Mouse (Mus musculus): Measurements from ENCODE around the gene Slc9a8. TPM values are rescaled to one million over a fixed set of nuclear protein-coding genes. Genes with fewer than 3 reads are reported as not detected.

Gene Slc9a8
- polyA plus RNA-seq, 1 experiment from 2014 or later = 23.9 TPM

DNA sequence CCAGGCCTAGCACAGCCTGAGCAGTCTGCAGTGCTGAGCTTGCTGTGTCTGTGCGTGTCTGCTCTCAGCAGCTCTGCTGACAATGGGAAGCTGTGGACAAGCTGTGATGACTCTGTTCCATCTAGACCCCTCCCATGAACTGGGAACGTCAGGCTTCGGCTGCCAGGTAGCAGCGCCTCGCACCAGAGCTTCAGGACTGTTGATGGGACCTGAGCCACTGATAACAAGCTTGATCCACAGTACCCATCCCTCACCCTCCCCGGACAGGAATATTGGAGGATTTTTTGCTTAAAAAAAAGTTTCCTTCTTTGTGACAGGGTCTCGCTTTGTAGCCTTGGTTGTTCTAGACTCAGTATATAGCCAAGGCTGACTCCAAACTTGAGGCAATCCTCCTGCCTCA, 25.7 kb downstream of the Slc9a8 start:
- Histone ChIP-seq H3K4me2 (ENCODE audit: low read depth, low read length, severe bottlenecking) (no peak overlapping the region), H3K9ac (ENCODE audit: low read length) (no peak overlapping the region), H3K27ac (ENCODE audit: low read depth, low read length) (no peak overlapping the region), H3K27me3 (ENCODE audit: control insufficient read depth, insufficient read depth, low read length) (no peaks in the 10 kb centered on the region), H3K4me3 (ENCODE audit: low read depth, low read length) (no peak overlapping the region), H3K36me3 (ENCODE audit: control insufficient read depth, insufficient read depth, low read length) (no peaks in the 10 kb centered on the region; the same call in 1 of the 2 replicates), H3K4me1 (replicated peaks; ENCODE audit: control insufficient read depth, insufficient read depth, low read length) (no peaks in the 10 kb centered on the region), H3K9me3 (ENCODE audit: control insufficient read depth, low read length) (no peaks in the 10 kb centered on the region)
- no peak for DNase-seq (ENCODE audit: low spot score)
- 96% methylated on average over 7 of the region's 7 CpGs for WGBS
- ATAC-seq (replicated peaks; ENCODE audit: low FRiP score) = no peak

DNA sequence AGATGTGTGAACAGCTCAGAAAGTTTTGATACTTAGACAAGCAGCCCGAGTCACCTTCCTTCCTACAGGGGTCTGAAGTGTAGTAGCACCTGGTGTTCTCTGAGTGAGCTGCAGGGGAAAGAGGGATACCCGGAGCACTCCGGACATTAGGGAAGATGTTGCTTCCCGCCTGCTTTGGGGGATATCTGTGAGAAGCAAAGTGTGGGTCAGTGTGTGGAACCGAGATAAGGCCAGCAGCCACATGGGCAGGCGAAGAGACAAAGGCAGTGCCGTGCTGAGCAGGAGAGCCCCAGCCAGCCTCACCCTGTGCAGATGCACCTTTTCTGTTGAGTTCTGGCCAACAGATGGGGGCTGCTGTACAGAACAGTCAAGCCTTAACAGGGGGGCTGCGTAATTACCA, 26.1 kb downstream of the Slc9a8 start:
- Histone ChIP-seq H3K27me3 (ENCODE audit: control insufficient read depth, insufficient read depth, low read length) (no peaks in the 10 kb centered on the region), H3K27ac (ENCODE audit: low read depth, low read length) (no peak overlapping the region), H3K9me3 (ENCODE audit: control insufficient read depth, low read length) (no peaks in the 10 kb centered on the region), H3K36me3 (ENCODE audit: control insufficient read depth, insufficient read depth, low read length) (no peaks in the 10 kb centered on the region; the same call in 1 of the 2 replicates), H3K4me1 (replicated peaks; ENCODE audit: control insufficient read depth, insufficient read depth, low read length) (no peaks in the 10 kb centered on the region), H3K9ac (ENCODE audit: low read length) (no peak overlapping the region), H3K4me2 (ENCODE audit: low read depth, low read length, severe bottlenecking) (no peak overlapping the region), H3K4me3 (ENCODE audit: low read depth, low read length) (no peak overlapping the region)
- no peak for ATAC-seq (replicated peaks; ENCODE audit: low FRiP score)
- DNase-seq (ENCODE audit: low spot score) = no peak
- WGBS = 88% methylated on average over 8 of the region's 8 CpGs

DNA sequence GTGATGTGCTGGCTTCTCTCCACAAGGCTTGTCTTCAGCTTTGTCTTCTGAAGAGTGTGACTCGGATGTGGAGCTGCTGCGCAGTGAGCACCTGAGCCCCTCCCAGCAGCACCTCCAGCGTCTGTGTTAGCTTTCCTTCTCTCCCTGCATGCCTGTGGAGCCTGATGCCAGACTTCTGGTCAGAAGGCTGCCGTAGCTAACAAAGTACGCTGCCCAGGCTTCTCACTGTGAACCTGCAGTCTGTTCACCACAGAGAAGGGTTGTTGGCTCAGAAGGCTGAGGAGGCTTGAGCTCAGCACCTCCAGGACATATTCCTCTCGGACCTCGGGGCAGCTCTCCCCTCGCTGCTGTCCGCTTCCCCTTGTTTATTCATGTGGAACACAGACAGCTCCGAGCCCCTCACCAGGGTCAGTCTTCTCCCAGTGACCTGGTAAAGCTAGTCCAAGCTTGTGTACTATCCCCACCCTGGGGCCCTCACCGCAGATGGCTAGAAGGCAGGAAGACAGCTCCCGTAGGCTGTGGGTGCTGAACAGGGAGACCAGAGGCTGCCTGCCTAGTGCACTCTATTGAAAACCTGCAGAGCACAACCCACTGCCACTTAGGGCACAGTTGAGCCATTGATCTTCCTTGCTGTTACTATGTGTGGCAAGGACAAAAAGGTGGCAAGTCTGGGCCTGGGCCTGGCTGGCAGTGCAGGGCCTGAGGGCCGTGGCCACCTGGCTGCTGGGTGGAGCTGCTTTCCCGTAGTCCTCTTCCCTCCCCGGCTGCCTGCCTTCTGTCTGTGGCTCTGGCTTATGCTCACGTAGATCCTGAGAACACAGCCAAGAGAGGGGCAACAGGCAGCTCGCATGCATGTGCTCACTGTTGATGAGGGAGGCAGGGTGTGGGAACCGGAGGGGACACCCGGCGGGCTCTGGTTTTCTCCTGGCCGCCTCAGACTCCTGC, 28.1 kb downstream of the Slc9a8 start:
- Histone ChIP-seq H3K27ac (ENCODE audit: low read depth, low read length) (no peak overlapping the region), H3K27me3 (ENCODE audit: control insufficient read depth, insufficient read depth, low read length) (no peaks in the 10 kb centered on the region), H3K4me3 (ENCODE audit: low read depth, low read length) (no peak overlapping the region), H3K9ac (ENCODE audit: low read length) (no peak overlapping the region), H3K4me1 (replicated peaks; ENCODE audit: control insufficient read depth, insufficient read depth, low read length) (no peaks in the 10 kb centered on the region), H3K9me3 (ENCODE audit: control insufficient read depth, low read length) (no peaks in the 10 kb centered on the region), H3K36me3 (ENCODE audit: control insufficient read depth, insufficient read depth, low read length) (no peaks in the 10 kb centered on the region; the same call in 1 of the 2 replicates), H3K4me2 (ENCODE audit: low read depth, low read length, severe bottlenecking) (no peak overlapping the region)
- WGBS = 93% methylated on average over 21 of the region's 21 CpGs
- no peak for ATAC-seq (replicated peaks; ENCODE audit: low FRiP score)
- no peak for DNase-seq (ENCODE audit: low spot score)

DNA sequence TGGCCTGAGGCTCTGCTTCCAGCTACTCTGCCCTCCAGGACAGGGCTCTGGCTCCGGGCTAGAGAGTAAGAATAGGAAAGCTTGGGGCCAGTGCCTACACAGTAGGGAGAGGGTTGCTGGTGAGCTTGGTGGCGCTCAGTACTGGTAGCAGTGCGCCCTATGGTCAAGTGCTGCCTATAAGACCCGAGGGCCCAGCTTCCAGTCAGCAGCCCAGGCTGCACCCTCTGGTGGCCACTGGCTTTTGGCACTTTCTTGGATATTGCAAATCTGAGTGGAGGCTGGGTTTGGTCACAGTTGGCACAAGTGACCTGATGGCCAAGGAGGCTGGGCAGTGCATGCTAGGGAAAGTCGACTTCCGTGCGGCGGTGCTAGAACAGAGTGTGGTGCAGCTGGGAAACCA, 29.1 kb downstream of the Slc9a8 start:
- H3K9ac ChIP-seq (ENCODE audit: low read length) = no peak overlapping the region
- no peaks in the 10 kb centered on the region for H3K27me3 ChIP-seq (ENCODE audit: control insufficient read depth, insufficient read depth, low read length)
- DNase-seq (ENCODE audit: low spot score) = no peak
- H3K4me3 ChIP-seq (ENCODE audit: low read depth, low read length) = no peak overlapping the region
- H3K9me3 ChIP-seq (ENCODE audit: control insufficient read depth, low read length) = no peaks in the 10 kb centered on the region
- no peak overlapping the region for H3K27ac ChIP-seq (ENCODE audit: low read depth, low read length)
- WGBS = 95% methylated on average over 8 of the region's 8 CpGs
- H3K4me2 ChIP-seq (ENCODE audit: low read depth, low read length, severe bottlenecking) = no peak overlapping the region
- ATAC-seq (replicated peaks; ENCODE audit: low FRiP score) = no peak
- no peaks in the 10 kb centered on the region for H3K4me1 ChIP-seq (replicated peaks; ENCODE audit: control insufficient read depth, insufficient read depth, low read length)
- H3K36me3 ChIP-seq (ENCODE audit: control insufficient read depth, insufficient read depth, low read length) = no peaks in the 10 kb centered on the region; the same call in 1 of the 2 replicates

DNA sequence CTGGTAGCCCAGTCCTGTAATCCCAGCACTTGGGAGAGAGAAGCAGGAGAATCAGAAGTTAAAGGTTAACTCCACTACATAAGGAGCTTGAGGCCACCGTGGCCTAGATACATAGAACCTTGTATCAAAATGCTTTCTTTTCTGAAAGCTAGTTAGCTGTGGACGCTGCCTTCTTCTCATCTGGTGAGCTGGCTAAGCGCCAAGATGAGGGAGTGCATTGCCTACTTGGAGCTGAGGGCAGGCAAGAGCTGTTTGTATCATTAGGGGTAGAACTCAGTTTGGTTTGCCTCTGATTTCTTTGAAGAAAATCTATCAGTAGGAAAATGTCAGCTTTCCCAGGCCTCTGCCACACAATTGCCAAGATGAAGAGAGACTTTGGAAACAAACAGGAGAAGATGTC, 32.3 kb downstream of the Slc9a8 start:
- 94% methylated on average over 3 of the region's 3 CpGs for WGBS
- Histone ChIP-seq H3K9me3 (ENCODE audit: control insufficient read depth, low read length) (no peaks in the 10 kb centered on the region), H3K4me3 (ENCODE audit: low read depth, low read length) (no peak overlapping the region), H3K4me1 (replicated peaks; ENCODE audit: control insufficient read depth, insufficient read depth, low read length) (no peaks in the 10 kb centered on the region), H3K27me3 (ENCODE audit: control insufficient read depth, insufficient read depth, low read length) (no peaks in the 10 kb centered on the region), H3K36me3 (ENCODE audit: control insufficient read depth, insufficient read depth, low read length) (no peaks in the 10 kb centered on the region; the same call in 1 of the 2 replicates), H3K27ac (ENCODE audit: low read depth, low read length) (no peak overlapping the region), H3K9ac (ENCODE audit: low read length) (no peak overlapping the region), H3K4me2 (ENCODE audit: low read depth, low read length, severe bottlenecking) (no peak overlapping the region)
- no peak for ATAC-seq (replicated peaks; ENCODE audit: low FRiP score)
- DNase-seq (ENCODE audit: low spot score) = no peak

DNA sequence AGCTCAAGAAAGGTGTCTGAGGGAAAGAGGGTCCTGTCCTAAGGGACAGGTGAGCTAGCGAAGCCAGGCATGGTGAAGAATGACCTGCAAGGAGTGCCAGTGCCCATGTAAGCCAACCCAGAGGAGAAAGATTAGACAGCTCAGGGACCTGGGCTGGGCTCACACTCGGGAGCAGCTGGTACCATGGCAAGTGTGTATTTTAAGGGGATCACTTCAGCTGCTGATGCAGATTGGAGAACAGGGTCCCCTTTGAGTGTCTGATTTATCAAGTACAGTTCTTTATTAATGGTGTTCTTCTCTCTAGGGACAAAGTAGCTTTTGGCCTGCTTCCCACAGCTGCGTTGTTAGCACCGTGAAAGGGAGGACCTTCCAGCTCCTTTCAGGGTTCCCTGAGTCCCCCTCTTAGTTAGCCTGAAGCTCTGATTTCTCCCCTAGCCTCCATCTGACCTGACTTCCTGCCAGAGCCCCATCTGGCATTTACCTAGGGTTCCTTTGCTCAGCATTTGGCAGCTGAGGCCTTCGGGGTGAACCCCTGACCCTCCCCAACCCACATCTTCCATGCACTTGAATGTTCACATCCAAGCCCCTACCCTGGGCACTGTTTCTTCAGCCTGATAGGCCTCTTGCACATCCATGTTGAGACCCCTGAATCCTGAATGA, 35.0 kb downstream of the Slc9a8 start:
- no peak overlapping the region for H3K9ac ChIP-seq (ENCODE audit: low read length)
- WGBS = 94% methylated on average over 5 of the region's 5 CpGs
- H3K4me1 ChIP-seq (replicated peaks; ENCODE audit: control insufficient read depth, insufficient read depth, low read length) = no peaks in the 10 kb centered on the region
- DNase-seq (ENCODE audit: low spot score) (no peak), ATAC-seq (replicated peaks; ENCODE audit: low FRiP score) (no peak)
- H3K9me3 ChIP-seq (ENCODE audit: control insufficient read depth, low read length) = no peaks in the 10 kb centered on the region
- no peak overlapping the region for H3K4me2 ChIP-seq (ENCODE audit: low read depth, low read length, severe bottlenecking)
- no peak overlapping the region for H3K27ac ChIP-seq (ENCODE audit: low read depth, low read length)
- no peaks in the 10 kb centered on the region for H3K27me3 ChIP-seq (ENCODE audit: control insufficient read depth, insufficient read depth, low read length)
- H3K36me3 ChIP-seq (ENCODE audit: control insufficient read depth, insufficient read depth, low read length) = no peaks in the 10 kb centered on the region; the same call in 1 of the 2 replicates
- H3K4me3 ChIP-seq (ENCODE audit: low read depth, low read length) = no peak overlapping the region

DNA sequence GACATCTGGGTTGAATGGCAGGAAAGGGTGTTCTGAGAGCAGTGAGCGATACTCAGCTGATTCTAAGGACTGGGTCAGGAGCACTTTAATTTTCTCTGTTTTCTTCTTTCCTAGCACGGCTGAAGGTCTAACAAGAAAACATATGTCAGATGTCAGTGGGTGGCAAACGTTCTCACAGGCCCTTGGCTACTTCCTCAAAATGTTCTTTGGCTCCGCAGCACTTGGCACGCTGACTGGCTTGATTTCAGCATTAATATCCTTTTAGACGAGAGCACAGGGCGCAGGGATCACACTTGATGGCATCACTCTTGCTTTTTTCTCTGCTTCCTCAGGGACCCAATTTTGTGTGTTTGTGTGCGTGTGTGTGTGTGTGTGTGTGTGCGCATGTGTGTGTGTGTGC, 35.7 kb downstream of the Slc9a8 start:
- no peak overlapping the region for H3K4me2 ChIP-seq (ENCODE audit: low read depth, low read length, severe bottlenecking)
- H3K27me3 ChIP-seq (ENCODE audit: control insufficient read depth, insufficient read depth, low read length) = no peaks in the 10 kb centered on the region
- no peak overlapping the region for H3K27ac ChIP-seq (ENCODE audit: low read depth, low read length)
- ATAC-seq (replicated peaks; ENCODE audit: low FRiP score) (no peak), DNase-seq (ENCODE audit: low spot score) (no peak)
- WGBS = 94% methylated on average over 9 of the region's 9 CpGs
- no peak overlapping the region for H3K9ac ChIP-seq (ENCODE audit: low read length)
- no peaks in the 10 kb centered on the region; the same call in 1 of the 2 replicates for H3K36me3 ChIP-seq (ENCODE audit: control insufficient read depth, insufficient read depth, low read length)
- H3K9me3 ChIP-seq (ENCODE audit: control insufficient read depth, low read length) = no peaks in the 10 kb centered on the region
- no peak overlapping the region for H3K4me3 ChIP-seq (ENCODE audit: low read depth, low read length)
- H3K4me1 ChIP-seq (replicated peaks; ENCODE audit: control insufficient read depth, insufficient read depth, low read length) = no peaks in the 10 kb centered on the region

DNA sequence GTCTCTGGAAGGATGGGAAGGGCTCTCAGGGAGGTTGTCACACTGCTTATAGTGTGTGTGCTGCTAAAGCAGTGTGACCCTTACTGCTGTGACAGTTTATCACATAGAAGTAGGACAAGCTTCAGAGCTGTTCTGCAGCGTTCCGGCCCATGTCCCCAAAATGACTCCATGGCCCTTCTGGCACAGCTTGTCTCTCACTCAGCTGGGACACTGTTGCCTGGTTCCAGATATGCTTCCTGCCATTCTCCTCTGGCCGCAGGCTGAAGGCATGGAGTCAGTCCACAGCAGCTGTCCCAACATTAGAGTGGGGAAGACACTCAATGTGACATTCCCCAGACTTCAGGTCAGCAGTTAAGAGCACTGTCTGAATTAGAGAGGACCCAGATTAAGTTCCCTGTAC, 37.0 kb downstream of the Slc9a8 start:
- WGBS = 98% methylated on average over 3 of the region's 3 CpGs
- H3K9ac ChIP-seq (ENCODE audit: low read length) = no peak overlapping the region
- H3K4me3 ChIP-seq (ENCODE audit: low read depth, low read length) = no peak overlapping the region
- H3K36me3 ChIP-seq (ENCODE audit: control insufficient read depth, insufficient read depth, low read length) = no peaks in the 10 kb centered on the region; the same call in 1 of the 2 replicates
- H3K27ac ChIP-seq (ENCODE audit: low read depth, low read length) = no peak overlapping the region
- DNase-seq (ENCODE audit: low spot score) (no peak), ATAC-seq (replicated peaks; ENCODE audit: low FRiP score) (no peak)
- H3K4me1 ChIP-seq (replicated peaks; ENCODE audit: control insufficient read depth, insufficient read depth, low read length) = no peaks in the 10 kb centered on the region
- H3K27me3 ChIP-seq (ENCODE audit: control insufficient read depth, insufficient read depth, low read length) = no peaks in the 10 kb centered on the region
- H3K4me2 ChIP-seq (ENCODE audit: low read depth, low read length, severe bottlenecking) = no peak overlapping the region
- H3K9me3 ChIP-seq (ENCODE audit: control insufficient read depth, low read length) = no peaks in the 10 kb centered on the region
